Mouse (Mus musculus) spleen, adult 18-20 months (tissue): ENCODE results near the gene Krt82.

ENCODE experiments used
- DNase-seq, 2 experiments: peaks; one replicate each; pipeline ENCODE4 v3.0.0; 2022; ENCODE audit warnings: mixed read lengths in 2 of 2

Gene Krt82

GRCm38 (mm10) chr15:101508247-101508646 is 42.2 kb downstream of the Krt82 start:
- DNase-seq = no peak

GRCm38 (mm10) chr15:101506896-101507758 is 43.3 kb downstream of the Krt82 start:
- DNase-seq = no peak

DNA sequence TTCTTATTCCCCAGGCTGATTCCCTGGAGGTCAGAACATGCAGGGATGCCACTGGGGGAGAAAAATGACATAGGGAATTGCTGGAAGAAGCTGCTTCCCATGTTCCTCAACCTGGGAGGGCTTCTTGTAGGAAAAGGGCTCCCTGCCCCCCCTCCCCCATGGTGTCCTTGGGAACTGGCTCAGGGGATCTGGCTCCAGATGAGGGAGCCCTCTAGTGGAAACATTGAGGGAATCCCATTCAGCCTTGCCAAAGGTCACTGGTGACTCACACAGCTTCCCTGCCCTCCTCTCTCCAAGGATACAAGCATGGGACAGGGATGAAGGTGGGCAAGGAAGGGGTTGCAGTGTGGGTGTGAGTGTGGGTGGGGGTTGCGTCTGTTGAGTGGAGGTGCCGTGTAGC is 53.3 kb downstream of the Krt82 start:
- DNase-seq = no peak

DNA sequence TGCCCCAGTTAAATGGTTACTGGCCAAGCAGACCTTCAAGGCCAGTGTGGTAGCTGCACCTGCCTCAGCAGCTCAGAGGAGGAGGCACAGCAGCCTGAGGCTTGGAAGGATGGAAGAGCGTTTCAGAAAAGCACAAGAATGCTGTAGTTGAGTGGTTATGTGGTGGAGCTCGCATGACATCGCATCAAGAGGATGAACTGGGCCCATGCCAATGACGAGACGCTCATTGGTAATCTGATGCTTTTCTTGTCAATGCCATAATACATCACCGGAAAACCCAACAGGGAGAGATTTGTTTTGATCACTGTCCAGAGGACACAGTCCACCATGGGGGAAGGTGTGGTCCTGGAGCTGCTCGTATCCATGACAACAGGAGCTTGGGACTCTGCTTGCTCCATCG is 55.2 kb downstream of the Krt82 start:
- DNase-seq = no peak

- no peak for DNase-seq
Measured at GRCm38 (mm10) chr15:101494203-101494602, 56.3 kb downstream of the Krt82 start.

DNA sequence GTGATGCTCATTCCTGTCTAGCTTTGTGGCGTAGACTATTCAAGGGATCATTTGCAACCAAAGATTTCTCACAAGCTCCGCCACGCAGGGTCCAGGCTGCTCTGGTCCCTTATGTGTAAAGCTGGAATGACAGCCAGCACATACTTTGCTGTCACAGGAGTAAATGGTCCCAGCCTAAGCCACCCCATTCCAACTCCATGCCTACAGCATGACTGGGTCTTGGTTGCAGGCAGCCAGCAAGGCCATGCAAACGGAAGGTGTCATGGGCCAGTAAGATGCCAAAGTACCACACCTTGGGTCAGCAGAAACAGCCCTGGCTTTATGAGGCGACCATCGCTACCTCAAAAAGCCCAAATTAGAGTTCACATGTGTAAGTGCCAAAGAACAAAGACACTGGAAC is 56.8 kb downstream of the Krt82 start:
- no peak for DNase-seq

DNA sequence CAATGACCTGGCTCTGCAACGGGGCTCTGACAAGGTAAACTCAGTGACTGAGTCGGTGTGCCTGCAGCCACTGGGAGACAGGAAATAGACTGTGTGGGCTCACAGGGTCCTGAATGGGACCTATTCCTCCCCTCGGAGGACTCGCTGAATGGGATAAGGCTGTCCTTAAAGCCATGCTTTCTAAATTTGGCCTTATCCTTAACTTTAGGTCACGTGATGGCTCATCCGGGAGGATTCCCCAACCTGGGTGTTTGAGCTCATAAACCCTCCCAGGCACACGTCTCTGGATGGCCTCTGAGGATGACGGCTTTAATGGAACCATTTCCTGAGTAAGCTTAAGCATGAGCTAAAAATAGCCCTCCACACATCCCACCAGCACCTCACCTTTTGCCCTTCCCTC is 57.7 kb downstream of the Krt82 start:
- DNase-seq = no peak

GRCm38 (mm10) chr15:101491431-101491830 is 59.0 kb downstream of the Krt82 start, which contains the start of gene Krt83:
Gene Krt83 (minus strand): TSS chr15:101491512.
- DNase-seq = no peak
